Mouse (Mus musculus) liver, embryonic 14.5 days (tissue): ENCODE results near the gene Mpp3. TPM values are rescaled to one million over a fixed set of nuclear protein-coding genes. Genes with fewer than 3 reads are reported as not detected.

ENCODE experiments used
- ATAC-seq: fragments of 200-750 bp; cut with Nextera tagmentation; 2 replicates; pipeline ENCODE4 v1.8.0; 2017; ENCODE audit warnings: moderate number of reproducible peaks, mild to moderate bottlenecking, moderate library complexity; ENCODE audit not compliant: insufficient read depth
- DNase-seq, 3 experiments: peaks; one replicate each; pipeline ENCODE4 v3.0.0-alpha.2; 2012 to 2013; ENCODE audit warnings: low read depth in 3 of 3, low spot score in 3 of 3
- H3K27ac ChIP-seq: fragments of 300-500 bp; sonication (generic); 2 replicates; pipeline ENCODE4 v1.5.1; 2014; ENCODE audit warnings: moderate library complexity, mild to moderate bottlenecking, control low read depth, inconsistent platforms
- H3K27me3 ChIP-seq: fragments of 300-500 bp; sonication (generic); 2 replicates; pipeline ENCODE4 v1.6.1; 2014; ENCODE audit warnings: mild to moderate bottlenecking, low read length, moderate library complexity; ENCODE audit not compliant: control insufficient read depth, insufficient read depth
- H3K36me3 ChIP-seq: fragments of 300-500 bp; sonication (generic); replicated peaks from 2 replicates; pipeline ENCODE4 v1.6.1; 2014; ENCODE audit warnings: low read depth; ENCODE audit not compliant: control insufficient read depth, insufficient read depth
- H3K4me1 ChIP-seq, 2 experiments: fragments of 200-500 bp in 1 of 2; fragments of 300-500 bp in 1 of 2; sonication (generic) in 1 of 2; replicated peaks; 2 replicates each; pipeline ENCODE4 v1.6.1; 2012 to 2014; ENCODE audit warnings: antibody characterized with exemption in 1 of 2, inconsistent platforms in 1 of 2, low read length in 1 of 2; ENCODE audit not compliant: control insufficient read depth in 2 of 2, insufficient read depth in 2 of 2
- H3K4me2 ChIP-seq: fragments of 300-500 bp; sonication (generic); 2 replicates; pipeline ENCODE4 v1.6.1; 2014; ENCODE audit warnings: low read depth, mild to moderate bottlenecking, control low read depth, moderate library complexity
- H3K4me3 ChIP-seq, 2 experiments: fragments of 200-500 bp in 1 of 2; fragments of 300-500 bp in 1 of 2; sonication (generic) in 1 of 2; 2 replicates each; pipeline ENCODE4 v1.5.1; 2012 to 2014; ENCODE audit warnings: low read depth in 2 of 2, low read length in 2 of 2, mild to moderate bottlenecking in 2 of 2, control low read depth in 1 of 2, inconsistent platforms in 1 of 2, moderate library complexity in 1 of 2; ENCODE audit not compliant: insufficient read depth in 1 of 2
- H3K9ac ChIP-seq: fragments of 300-500 bp; sonication (generic); replicated peaks from 2 replicates; pipeline ENCODE4 v1.6.1; 2014; ENCODE audit warnings: mild to moderate bottlenecking, control low read depth, moderate library complexity
- H3K9me3 ChIP-seq: fragments of 300-500 bp; sonication (generic); 2 replicates; pipeline ENCODE4 v1.6.1; 2016; ENCODE audit warnings: low read length, mixed read lengths; ENCODE audit not compliant: control insufficient read depth
- CTCF ChIP-seq: IDR thresholded peaks from 2 replicates; pipeline ENCODE4 v1.5.1; 2016; ENCODE audit warnings: antibody characterized with exemption, low read depth, control low read depth
- EP300 ChIP-seq: IDR thresholded peaks from 2 replicates; pipeline ENCODE4 v1.6.1; 2016; ENCODE audit warnings: antibody characterized with exemption, low read depth
- WGBS: fragments of 180-500 bp; shearing (Covaris S2); extraction: QIAGEN DNeasy Blood & Tissue Kit; methylation state at CpG from one replicate; pipeline ENCODE4 v1.1.7; 2014; ENCODE audit not compliant: insufficient replicate concordance; 5-methylcytosine and 5-hydroxymethylcytosine counted together
- polyA plus RNA-seq, 2 experiments: library from polyadenylated mRNA; depleted of rRNA in 1 of 2; stranded (reverse) in 1 of 2; unstranded in 1 of 2; fragments of >200 nt; fragmentation: Nextera tagmentation in 1 of 2; extraction: Ambion mirVana in 1 of 2; gene quantifications; 2 replicates each; pipeline versions ENCODE4 v1.2.1 to v1.2.3; 2012 to 2014

The Mpp3 gene
- polyA plus RNA-seq, 2 experiments = 0.21 TPM; not detected in 1

DNA sequence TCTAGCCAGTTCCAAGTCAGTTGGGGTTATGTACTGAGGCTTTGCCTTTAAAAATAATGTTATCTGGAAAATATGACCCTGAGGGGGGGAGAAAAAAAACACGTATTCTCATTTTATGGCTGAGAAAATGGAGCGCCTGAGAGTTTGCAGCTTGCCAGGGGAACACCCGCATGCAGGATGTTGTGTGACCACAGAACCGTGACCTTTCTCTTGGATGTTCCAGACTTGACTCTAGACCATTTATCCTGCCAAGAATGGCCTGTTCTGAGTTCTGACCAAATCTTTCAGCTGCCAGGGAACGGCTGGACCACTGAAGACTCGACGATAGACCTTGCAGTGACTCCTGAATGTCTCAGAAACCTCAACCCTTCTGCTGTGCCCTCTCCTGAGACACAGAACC, 24.9 kb upstream of the Mpp3 start:
- H3K27ac ChIP-seq = no peak overlapping the region
- H3K4me1 ChIP-seq = no peaks in the 10 kb centered on the region
- DNase-seq (no peak), ATAC-seq (no peak)
- no peaks in the 10 kb centered on the region for H3K36me3 ChIP-seq
- no peak overlapping the region for H3K9ac ChIP-seq
- no peak for TF ChIP-seq EP300
- TF ChIP-seq CTCF = no peak
- 59% methylated on average over 7 of the region's 7 CpGs for whole genome bisulfite sequencing
- no peak overlapping the region for H3K4me2 ChIP-seq
- no peaks in the 10 kb centered on the region for H3K27me3 ChIP-seq
- no peak overlapping the region for H3K4me3 ChIP-seq
- H3K9me3 ChIP-seq = no peaks in the 10 kb centered on the region

DNA sequence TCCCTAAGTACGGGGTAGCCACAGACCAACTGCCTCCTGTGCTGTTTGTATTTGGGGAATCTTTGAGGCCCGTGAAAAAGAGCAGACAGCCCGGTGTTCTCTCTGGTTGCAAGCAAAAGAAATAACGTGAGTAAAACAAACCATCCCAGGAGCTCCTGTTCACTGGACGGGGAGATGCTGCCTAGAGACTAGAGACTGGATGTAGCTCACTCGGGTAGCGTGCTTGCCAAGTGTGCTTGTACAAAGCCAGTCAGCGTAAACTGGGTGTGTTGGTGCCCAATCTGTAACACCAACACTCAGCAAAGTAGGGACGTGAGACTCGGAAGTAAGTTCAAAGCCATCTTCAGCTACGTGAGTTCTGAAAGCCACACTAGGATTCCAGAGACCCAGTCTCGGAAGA, 24.4 kb upstream of the Mpp3 start:
- ATAC-seq (no peak), DNase-seq (no peak)
- no peak overlapping the region for H3K4me2 ChIP-seq
- H3K27me3 ChIP-seq = no peaks in the 10 kb centered on the region
- no peak overlapping the region for H3K27ac ChIP-seq
- no peaks in the 10 kb centered on the region for H3K4me1 ChIP-seq
- no peak overlapping the region for H3K9ac ChIP-seq
- H3K36me3 ChIP-seq = no peaks in the 10 kb centered on the region
- no peaks in the 10 kb centered on the region for H3K9me3 ChIP-seq
- WGBS = 75% methylated on average over 12 of the region's 12 CpGs
- TF ChIP-seq EP300 = no peak
- TF ChIP-seq CTCF = no peak
- H3K4me3 ChIP-seq = no peak overlapping the region

DNA sequence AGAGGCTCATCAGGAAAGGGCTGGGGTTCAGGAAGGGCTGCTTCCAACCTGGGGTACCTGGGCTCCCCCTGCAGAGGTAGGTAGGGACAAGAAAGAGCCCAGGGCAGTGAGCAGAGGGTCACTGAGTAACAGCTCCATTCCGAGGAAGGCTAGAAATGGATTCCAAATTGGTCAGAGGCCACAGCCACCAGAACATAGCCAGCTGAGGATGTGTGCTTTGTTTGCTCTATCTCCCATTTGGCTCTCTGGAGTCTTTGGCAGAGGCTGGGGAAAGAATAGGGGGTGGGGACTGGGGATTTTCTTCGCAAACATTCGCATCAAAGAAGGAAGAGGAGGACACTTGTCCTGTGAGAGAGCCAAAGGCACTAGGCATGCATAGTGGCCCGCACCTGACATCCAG, 23.7 kb upstream of the Mpp3 start:
- no peak overlapping the region for H3K4me2 ChIP-seq
- DNase-seq (no peak), ATAC-seq (no peak)
- no peaks in the 10 kb centered on the region for H3K4me1 ChIP-seq
- no peaks in the 10 kb centered on the region for H3K9me3 ChIP-seq
- no peaks in the 10 kb centered on the region for H3K27me3 ChIP-seq
- TF ChIP-seq CTCF (no peak), EP300 (no peak)
- H3K27ac ChIP-seq = no peak overlapping the region
- H3K9ac ChIP-seq = no peak overlapping the region
- no peaks in the 10 kb centered on the region for H3K36me3 ChIP-seq
- H3K4me3 ChIP-seq = no peak overlapping the region
- 51% methylated on average over 4 of the region's 4 CpGs for WGBS

DNA sequence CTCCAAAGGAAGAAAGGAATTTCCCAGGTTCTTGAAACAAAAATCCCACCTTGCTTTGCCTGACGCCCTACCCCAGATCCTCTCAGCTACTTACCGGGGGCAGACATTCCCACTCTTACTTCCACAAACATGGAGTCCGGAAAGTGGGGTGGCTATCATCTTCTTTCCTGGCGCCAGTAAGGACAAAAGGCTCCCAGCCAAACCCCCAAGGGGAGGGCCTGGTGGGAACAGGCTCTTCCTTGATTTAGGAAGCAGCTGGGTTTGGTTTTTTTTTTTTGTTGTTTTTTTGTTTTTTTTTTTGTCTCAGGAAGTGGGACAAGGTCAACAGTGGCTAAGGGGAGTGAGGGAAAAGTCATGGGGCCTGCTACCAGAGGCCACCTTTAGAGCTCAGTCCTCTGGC, 23.3 kb upstream of the Mpp3 start:
- TF ChIP-seq EP300 (no peak), CTCF (no peak)
- no peak overlapping the region for H3K9ac ChIP-seq
- 62% methylated on average over 4 of the region's 4 CpGs for WGBS
- H3K9me3 ChIP-seq = no peaks in the 10 kb centered on the region
- H3K27me3 ChIP-seq = no peaks in the 10 kb centered on the region
- H3K4me2 ChIP-seq = no peak overlapping the region
- no peak for ATAC-seq
- H3K4me1 ChIP-seq = no peaks in the 10 kb centered on the region
- no peak for DNase-seq
- no peak overlapping the region for H3K4me3 ChIP-seq
- H3K27ac ChIP-seq = no peak overlapping the region
- no peaks in the 10 kb centered on the region for H3K36me3 ChIP-seq

DNA sequence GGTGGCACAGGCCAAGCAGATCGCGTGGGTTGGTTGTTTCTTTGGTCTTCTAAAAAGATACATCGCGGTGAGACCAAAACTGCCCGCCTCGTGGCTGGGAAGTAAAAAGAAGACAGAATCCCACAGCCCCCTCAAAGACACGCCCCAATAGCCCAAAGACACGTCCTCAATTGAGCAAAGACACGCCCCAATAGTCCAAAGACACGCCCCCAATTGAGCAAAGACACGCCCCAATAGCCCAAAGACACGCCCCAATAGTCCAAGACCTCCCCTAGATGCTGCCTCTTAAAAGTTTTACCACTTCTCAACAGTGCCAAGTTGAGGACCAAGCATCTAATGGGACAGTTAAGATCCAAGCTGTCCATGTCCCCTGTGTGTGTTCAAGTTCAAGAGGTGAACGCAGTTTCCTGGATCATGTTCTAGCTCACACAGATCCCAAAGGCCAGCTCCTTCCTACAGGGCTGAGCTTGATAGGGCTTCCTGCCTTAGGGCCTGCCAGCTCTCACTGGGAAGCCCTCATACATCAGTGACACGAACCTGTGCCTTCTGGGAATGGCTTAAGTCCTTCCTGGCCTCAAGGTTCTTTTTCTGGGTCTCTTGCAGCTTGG, 21.7 kb upstream of the Mpp3 start:
- H3K27me3 ChIP-seq = no peaks in the 10 kb centered on the region
- H3K9me3 ChIP-seq = no peaks in the 10 kb centered on the region
- TF ChIP-seq EP300 (no peak), CTCF (no peak)
- H3K4me3 ChIP-seq = no peak overlapping the region
- H3K36me3 ChIP-seq = no peaks in the 10 kb centered on the region
- 49% methylated on average over 14 of the region's 14 CpGs for WGBS
- H3K27ac ChIP-seq = no peak overlapping the region
- H3K4me1 ChIP-seq = no peaks in the 10 kb centered on the region
- no peak overlapping the region for H3K4me2 ChIP-seq
- DNase-seq (no peak), ATAC-seq (no peak)
- no peak overlapping the region for H3K9ac ChIP-seq
